8 mouse cellular contexts compared by ENCODE assay signal in genomic region chr11:60927264-60927663, GRCm38 (mm10). TPM values are rescaled to one million over a fixed set of nuclear protein-coding genes. Genes with fewer than 3 reads are reported as not detected.
DNase-seq lines count a peak whose midpoint lies in the region; ATAC-seq and TF ChIP-seq lines count a peak whose summit lies in the region.

No protein-coding gene starts in this region.

- peaks cover 28% of the 10 kb centered on the region for H3K79me3 ChIP-seq in C2C12 (ENCODE audit: low read depth)

- H3K4me1 ChIP-seq in heart, embryonic 12.5 days (replicated peaks): peaks cover 22% of the 10 kb centered on the region
- H3K4me1 ChIP-seq in kidney, embryonic 16.5 days (ENCODE audit: insufficient read depth, low read length): peaks cover 17% of the 10 kb centered on the region

- H3ac ChIP-seq in C2C12 (ENCODE audit: control insufficient read depth, insufficient read length, low read depth) (no peak overlapping the region), myocyte (ENCODE audit: control insufficient read depth, insufficient read length) (no peak overlapping the region)

- no peaks in the 10 kb centered on the region for H3K9me3 ChIP-seq in heart, embryonic 12.5 days (replicated peaks)
- H3K9me3 ChIP-seq in kidney, embryonic 16.5 days (ENCODE audit: low read length): no peaks in the 10 kb centered on the region

- H3K27me3 ChIP-seq in C2C12 (ENCODE audit: control insufficient read depth, insufficient read depth, insufficient read length): no peaks in the 10 kb centered on the region
- no peaks in the 10 kb centered on the region for H3K27me3 ChIP-seq in heart, embryonic 12.5 days (replicated peaks)
- H3K27me3 ChIP-seq in kidney, embryonic 16.5 days (ENCODE audit: insufficient read depth, low read length): no peaks in the 10 kb centered on the region
- H3K27me3 ChIP-seq in myocyte (ENCODE audit: control insufficient read depth, insufficient read depth, insufficient read length): no peaks in the 10 kb centered on the region

- TF ChIP-seq CTCF in C2C12 (IDR thresholded peaks at IDR 0.05; ENCODE audit: control insufficient read depth, insufficient read depth, insufficient read length): no peak

- peak; percentile 98 for DNase-seq in brain, adult 2 months (ENCODE audit: low read depth, low spot score)
- DNase-seq in liver: peak; percentile 92
- DNase-seq in spleen, postnatal 4 days (ENCODE audit: low spot score in 2 of 2): peak; percentile 93 to 97

- H3K27ac ChIP-seq in heart, embryonic 12.5 days (ENCODE audit: poor library complexity, severe bottlenecking): no peak overlapping the region
- H3K27ac ChIP-seq in kidney, embryonic 16.5 days (ENCODE audit: low read length): peak overlapping the region; percentile 37; the same call in 1 of the 2 replicates

- H3K4me3 ChIP-seq in C2C12 (ENCODE audit: insufficient read depth, poor library complexity, severe bottlenecking) (no peak overlapping the region), myocyte (peak overlapping the region; percentile 0)
- H3K4me3 ChIP-seq in heart, embryonic 12.5 days: peak overlapping the region; percentile 18
- H3K4me3 ChIP-seq in kidney, embryonic 16.5 days (ENCODE audit: low read length): peak overlapping the region; percentile 27

- WGBS in heart, embryonic 12.5 days: 1% methylated on average over 9 of the region's 9 CpGs
- WGBS in kidney, embryonic 16.5 days: 0% methylated on average over 9 of the region's 9 CpGs

- peak; percentile 49 for ATAC-seq in erythroblast, adult 5-6 weeks (replicated peaks; ENCODE audit: low FRiP score, poor library complexity, severe bottlenecking)
- peak; percentile 64 for ATAC-seq in heart, embryonic 12.5 days (ENCODE audit: insufficient number of reproducible peaks, low FRiP score)
- peak; percentile 78 for ATAC-seq in kidney, embryonic 16.5 days (ENCODE audit: low FRiP score, low TSS enrichment)

- no peak for TF ChIP-seq POLR2A in myocyte (IDR thresholded peaks at IDR 0.05; ENCODE audit: insufficient read length, low read depth)

- no peak overlapping the region for H3K9ac ChIP-seq in heart, embryonic 12.5 days
- H3K9ac ChIP-seq in kidney, embryonic 16.5 days (replicated peaks; ENCODE audit: low read length): peak overlapping the region; percentile 44; the same call in 1 of the 2 replicates

- H3K79me2 ChIP-seq in C2C12 (ENCODE audit: control insufficient read depth, insufficient read depth): peaks cover 79% of the 10 kb centered on the region
- H3K79me2 ChIP-seq in myocyte (ENCODE audit: control insufficient read depth, insufficient read depth): peaks cover 3% of the 10 kb centered on the region

- H3K36me3 ChIP-seq in C2C12 (ENCODE audit: control insufficient read depth, insufficient read depth) (peaks cover 8% of the 10 kb centered on the region), myocyte (ENCODE audit: control insufficient read depth, insufficient read depth) (no peaks in the 10 kb centered on the region)
- no peaks in the 10 kb centered on the region for H3K36me3 ChIP-seq in heart, embryonic 12.5 days
- no peaks in the 10 kb centered on the region for H3K36me3 ChIP-seq in kidney, embryonic 16.5 days (ENCODE audit: insufficient read depth, low read length)

- H3K4me2 ChIP-seq in heart, embryonic 12.5 days: peak overlapping the region; percentile 60
- H3K4me2 ChIP-seq in kidney, embryonic 16.5 days (replicated peaks; ENCODE audit: low read depth, low read length): peak overlapping the region; percentile 47
- H3K4me2 ChIP-seq in myocyte (ENCODE audit: low read depth): peak overlapping the region; percentile 70

TF ChIP-seq in C2C12, 6 proteins besides CTCF, POLR2A, EP300 and RAD21:
- TF ChIP-seq MYOD1 (IDR thresholded peaks at IDR 0.05; ENCODE audit: control insufficient read depth, insufficient read length, low read depth) (no peak), MAX (IDR thresholded peaks at IDR 0.05) (no peak), USF1 (IDR thresholded peaks at IDR 0.05; ENCODE audit: low read depth) (peak; percentile 96), CEBPB (IDR thresholded peaks at IDR 0.05; ENCODE audit: low read depth) (no peak), MYOG (IDR thresholded peaks at IDR 0.05; ENCODE audit: control insufficient read depth, extremely low read depth, insufficient read length) (no peak)
TF ChIP-seq in C2C12: peak in this region for 1.

TF ChIP-seq in myocyte, 11 proteins besides CTCF, POLR2A, EP300 and RAD21:
- TF ChIP-seq MAX (IDR thresholded peaks at IDR 0.05; ENCODE audit: low read depth): no peak
- TF ChIP-seq TCF12 (IDR thresholded peaks at IDR 0.05; ENCODE audit: insufficient read depth, poor library complexity, severe bottlenecking): no peak
- peak; percentile 91 for TF ChIP-seq USF1 (IDR thresholded peaks at IDR 0.05; ENCODE audit: low read depth)
- TF ChIP-seq CEBPB (IDR thresholded peaks at IDR 0.05; ENCODE audit: insufficient read depth, poor library complexity, severe bottlenecking): no peak
- TF ChIP-seq MYOG (IDR thresholded peaks at IDR 0.05; ENCODE audit: control insufficient read depth in 1 of 3, insufficient read depth in 1 of 3, insufficient read length in 2 of 3, low read depth in 2 of 3): no peak
- TF ChIP-seq TCF3 (IDR thresholded peaks at IDR 0.05; ENCODE audit: insufficient read length, low read depth): no peak

RNA-seq across cellular contexts. Expression of gene Map2k3, which starts 4.6 kb away (rescaled TPM):
- 183 TPM for polyA plus RNA-seq in C2C12 (2012; fragmentation: generic; extraction: Trizol)
- 28.1 and 29.7 TPM in 2 replicates for total RNA-seq in erythroblast, adult 5-6 weeks (2015; ENCODE audit: low replicate concordance)
- 21.6 and 45.6 TPM in 2 replicates for total RNA-seq in erythroblast, adult 5-6 weeks (2017; ENCODE audit: low replicate concordance)
- polyA plus RNA-seq in heart, embryonic 12.5 days (2016; fragmentation: Nextera tagmentation; extraction: Ambion mirVana): 77.6 and 78.5 TPM in 2 replicates
- polyA plus RNA-seq in kidney, embryonic 16.5 days (2015; fragmentation: Nextera tagmentation; extraction: Ambion mirVana): 138 and 142 TPM in 2 replicates
- polyA plus RNA-seq in myocyte (2012; fragmentation: generic; extraction: Trizol): 68.5 TPM

RNA-seq across cellular contexts. Expression of gene Natd1, which starts 12.7 kb away (rescaled TPM):
- polyA plus RNA-seq in C2C12 (2012; fragmentation: generic; extraction: Trizol): 8.4 TPM
- total RNA-seq in erythroblast, adult 5-6 weeks (2015; ENCODE audit: low replicate concordance): 6.1 and 7.1 TPM in 2 replicates
- 2.4 and 4.5 TPM in 2 replicates for total RNA-seq in erythroblast, adult 5-6 weeks (2017; ENCODE audit: low replicate concordance)
- 22.1 and 25.5 TPM in 2 replicates for polyA plus RNA-seq in heart, embryonic 12.5 days (2016; fragmentation: Nextera tagmentation; extraction: Ambion mirVana)
- polyA plus RNA-seq in kidney, embryonic 16.5 days (2015; fragmentation: Nextera tagmentation; extraction: Ambion mirVana): 29.9 and 31.2 TPM in 2 replicates
- polyA plus RNA-seq in myocyte (2012; fragmentation: generic; extraction: Trizol): 20.0 TPM

RNA-seq across cellular contexts. Expression of gene Tmem11, which starts 48.2 kb away (rescaled TPM):
- polyA plus RNA-seq in C2C12 (2012; fragmentation: generic; extraction: Trizol) (61.5 TPM), myocyte (2012; fragmentation: generic; extraction: Trizol) (68.7 TPM)
- total RNA-seq in erythroblast, adult 5-6 weeks (2015; ENCODE audit: low replicate concordance): 1.9 and 8.8 TPM in 2 replicates
- 7.2 and 13.5 TPM in 2 replicates for total RNA-seq in erythroblast, adult 5-6 weeks (2017; ENCODE audit: low replicate concordance)
- polyA plus RNA-seq in heart, embryonic 12.5 days (2016; fragmentation: Nextera tagmentation; extraction: Ambion mirVana): 52.6 and 53.9 TPM in 2 replicates
- polyA plus RNA-seq in kidney, embryonic 16.5 days (2015; fragmentation: Nextera tagmentation; extraction: Ambion mirVana): 72.0 and 79.6 TPM in 2 replicates
